9 mouse cellular contexts compared by ENCODE assay signal in the genomic region with DNA sequence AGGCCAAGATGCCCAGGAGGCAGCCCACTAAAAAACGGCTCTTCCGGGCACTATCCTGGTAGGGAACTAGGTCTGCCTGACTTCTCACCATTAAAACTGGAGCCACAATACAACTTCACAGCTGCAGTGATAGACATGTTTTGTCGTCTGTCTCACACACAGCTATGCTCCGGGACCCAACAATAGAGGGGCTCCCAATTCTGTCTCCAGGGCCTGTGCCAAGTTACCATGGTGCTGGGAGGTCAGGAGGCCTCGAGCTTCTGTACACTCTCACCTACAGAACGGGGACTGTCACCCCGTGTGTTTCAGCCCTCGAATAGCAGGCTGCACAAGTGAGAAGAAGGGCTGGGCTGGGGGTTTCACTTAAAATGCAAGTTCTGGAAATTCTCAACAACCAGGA.
"Had no signal": no experiment of that assay in that cellular context is flagged by ENCODE, and none has a peak within 500 bp of the region (broad histone marks: within the 10 kb centered on the region; RNA-seq: fewer than 3 reads in every experiment).

No protein-coding gene starts in this region.

- H3K9me3 ChIP-seq: kidney, embryonic 15.5 days; limb, embryonic 15.5 days had no signal

- H3K27me3 ChIP-seq: kidney, embryonic 15.5 days; limb, embryonic 15.5 days had no signal

- H3K27ac ChIP-seq: kidney, embryonic 15.5 days; limb, embryonic 15.5 days; liver, embryonic 14.5 days had no signal

- H3K4me2 ChIP-seq: kidney, embryonic 15.5 days; limb, embryonic 15.5 days had no signal

- DNase-seq: kidney, postnatal 14 days; layer of hippocampus, adult 9-11 months; layer of hippocampus, postnatal 36 days; lung, adult 18-20 months; thymus, adult 18-20 months; thymus, postnatal 14 days had no signal

- H3K4me1 ChIP-seq: kidney, embryonic 15.5 days had no signal

- H3K9ac ChIP-seq: kidney, embryonic 15.5 days; limb, embryonic 15.5 days; liver, embryonic 14.5 days had no signal

- H3K4me3 ChIP-seq: kidney, embryonic 15.5 days; limb, embryonic 15.5 days had no signal
